Mouse (Mus musculus) hematopoietic stem cell, adult 5-6 weeks (primary cell): Measurements from ENCODE around the gene Nrm. TPM values are rescaled to one million over a fixed set of nuclear protein-coding genes. Genes with fewer than 3 reads are reported as not detected.

Experiments used
- ATAC-seq, 2 experiments: fragments of 125-278 bp in 1 of 2; replicated peaks in 1 of 2; 2 replicates each; pipeline ENCODE4 v1.8.0; 2016 to 2017; ENCODE audit warnings: inconsistent platforms in 2 of 2, mild to moderate bottlenecking in 2 of 2, moderate number of reproducible peaks in 2 of 2, low read depth in 1 of 2, moderate TSS enrichment in 1 of 2; ENCODE audit not compliant: low FRiP score in 2 of 2, poor library complexity in 2 of 2, severe bottlenecking in 2 of 2, insufficient read depth in 1 of 2, low TSS enrichment in 1 of 2
- total RNA-seq: library from RNA; stranded (forward); fragments of 172-1452, 232-1000 nt; gene quantifications from 2 replicates; pipeline ENCODE4 v1.2.3, GENCODE M21; 2017

Nrm gene
- 53.1 and 73.0 TPM in 2 replicates for total RNA-seq

GRCm38 (mm10) chr17:35861198-35861857 is at the start of gene Nrm:
Nrm (plus strand) TSS chr17:35861318.
- ATAC-seq, result peak; percentile 71 to 90

- ATAC-seq, result no peak
Measured at GRCm38 (mm10) chr17:35812307-35812706, 48.8 kb upstream of the Nrm start.

- ATAC-seq, result no peak
Measured at GRCm38 (mm10) chr17:35812736-35813135, 48.4 kb upstream of the Nrm start.

- ATAC-seq, result peak; percentile 80 to 84
Measured at GRCm38 (mm10) chr17:35813245-35813647, 47.9 kb upstream of the Nrm start.

DNA sequence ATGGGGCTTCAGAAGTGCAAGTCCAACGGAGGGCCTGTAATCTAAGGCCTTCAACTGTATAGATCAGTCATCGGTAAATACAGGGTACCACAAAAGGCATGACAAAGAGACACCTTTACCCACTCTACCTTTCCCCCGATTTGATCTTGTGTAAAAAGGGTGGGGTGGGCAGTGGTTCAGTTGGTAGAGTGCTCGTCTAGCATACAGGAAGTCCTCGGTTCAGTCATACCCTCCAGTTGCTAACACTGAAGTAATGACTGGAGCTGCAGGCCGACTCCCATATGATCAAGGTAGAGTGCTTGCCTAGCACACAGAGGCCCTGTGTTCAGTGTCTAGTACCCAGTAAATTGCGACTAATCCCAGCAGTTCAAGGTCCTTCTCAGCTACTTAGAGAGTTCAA is 47.5 kb upstream of the Nrm start:
- ATAC-seq, result peak; percentile 19 to 34; a peak in 2 of 4 replicates

GRCm38 (mm10) chr17:35814678-35815077 is 46.4 kb upstream of the Nrm start:
- ATAC-seq, result no peak

DNA sequence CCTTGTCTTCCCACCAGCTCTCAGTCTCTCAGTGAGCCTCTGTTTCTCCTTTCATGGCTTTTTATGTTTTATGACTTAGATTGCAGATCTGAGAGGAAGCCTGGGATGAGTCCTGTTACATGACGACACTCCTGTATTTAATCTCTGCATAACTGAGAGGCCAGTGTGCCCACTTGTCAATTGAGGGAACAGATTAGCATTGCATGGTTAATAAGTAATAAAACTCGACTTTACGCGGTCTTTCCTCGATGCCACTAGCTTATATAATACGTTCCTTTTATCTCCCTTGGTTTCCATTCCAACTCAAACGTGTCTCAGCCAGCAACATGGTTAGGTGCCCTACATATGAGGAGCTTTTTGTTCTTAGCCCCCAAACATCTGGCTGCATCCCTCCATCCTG is 45.3 kb upstream of the Nrm start:
- no peak for ATAC-seq

- no peak for ATAC-seq
Measured at GRCm38 (mm10) chr17:35816686-35817085, 44.4 kb upstream of the Nrm start.

DNA sequence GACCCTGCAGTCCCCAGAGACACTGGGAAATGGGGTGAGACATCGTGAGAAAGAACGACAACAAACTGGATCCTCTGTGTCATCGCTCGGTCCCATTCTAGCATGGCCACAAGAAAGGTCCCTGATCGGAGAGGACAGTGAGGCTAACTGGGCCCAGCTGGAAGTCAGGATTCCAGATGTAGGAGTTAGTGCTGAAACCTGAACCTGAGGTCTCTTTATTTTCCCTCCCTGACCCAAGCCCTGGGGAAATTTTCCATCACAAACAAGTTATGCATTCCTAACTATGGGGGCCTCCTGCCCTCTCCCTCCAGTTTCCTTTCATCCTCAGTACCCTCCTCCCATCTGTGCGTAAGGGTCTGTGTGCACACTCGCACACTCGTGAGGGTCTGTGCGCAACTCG is 43.9 kb upstream of the Nrm start:
- no peak for ATAC-seq

DNA sequence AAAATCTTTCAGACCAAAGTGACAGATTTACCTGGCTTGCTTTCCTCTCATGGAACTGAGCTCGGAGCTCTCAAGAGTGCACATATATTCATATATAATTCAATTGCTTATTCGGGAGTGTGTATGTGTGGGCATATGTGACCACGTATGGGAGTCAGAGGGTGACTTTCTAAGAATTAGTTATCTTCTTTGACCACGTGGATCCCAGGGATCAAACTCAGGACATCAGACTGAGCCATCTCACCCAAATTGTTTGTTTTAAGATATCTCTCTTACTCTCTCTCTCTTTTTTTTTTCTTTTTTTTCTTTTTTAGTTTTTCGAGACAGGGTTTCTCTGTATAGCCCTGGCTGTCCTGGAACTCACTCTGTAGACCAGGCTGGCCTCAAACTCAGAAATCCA is 41.0 kb upstream of the Nrm start:
- no peak for ATAC-seq

GRCm38 (mm10) chr17:35821439-35822430 is 39.4 kb upstream of the Nrm start, which contains the start of gene Ier3:
Ier3 (plus strand) TSS chr17:35821684.
- peak; percentile 44 to 52 for ATAC-seq

DNA sequence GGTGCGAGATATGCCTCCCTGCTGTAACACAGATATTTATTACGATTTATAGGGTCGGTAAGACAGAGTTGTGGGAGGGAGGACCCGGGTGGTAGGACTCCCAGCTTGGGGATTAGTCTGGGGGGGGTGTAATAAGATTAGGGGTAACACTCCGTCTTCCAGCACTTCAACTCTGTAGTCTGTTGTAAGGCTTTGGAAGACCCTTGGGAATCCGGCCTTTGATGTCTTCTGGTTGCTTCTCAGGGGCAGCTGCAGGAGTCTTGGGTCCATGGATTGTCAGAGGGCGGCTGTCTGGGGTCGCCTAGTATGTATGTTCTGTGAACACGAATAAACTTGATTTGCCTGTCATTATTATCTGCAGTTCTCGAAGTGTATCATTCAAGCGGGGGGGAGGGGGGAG is 38.6 kb upstream of the Nrm start:
- no peak for ATAC-seq

- peak; percentile 56 to 66 for ATAC-seq
Measured at GRCm38 (mm10) chr17:35822964-35823937, 37.9 kb upstream of the Nrm start, which contains the start of gene Flot1. Flot1 (plus strand) TSS chr17:35823230.

DNA sequence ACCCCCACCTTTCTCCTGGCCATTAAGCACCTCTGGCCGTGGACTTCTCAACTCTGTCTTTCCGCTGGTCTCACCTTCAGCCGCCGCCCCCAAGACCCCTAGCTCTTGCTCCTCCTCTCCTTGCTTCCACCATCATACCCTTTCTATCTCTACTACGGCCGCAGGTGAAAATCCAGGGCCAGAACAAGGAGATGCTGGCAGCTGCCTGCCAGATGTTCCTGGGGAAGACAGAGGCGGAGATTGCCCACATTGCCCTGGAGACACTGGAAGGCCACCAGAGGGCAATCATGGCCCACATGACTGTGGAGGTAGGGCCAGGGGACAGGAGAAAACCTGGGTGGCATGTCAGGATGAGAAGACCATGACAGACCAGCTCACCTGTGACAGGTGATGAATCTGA is 36.7 kb upstream of the Nrm start:
- no peak for ATAC-seq

- no peak for ATAC-seq
Measured at GRCm38 (mm10) chr17:35825109-35825850, 35.8 kb upstream of the Nrm start.

DNA sequence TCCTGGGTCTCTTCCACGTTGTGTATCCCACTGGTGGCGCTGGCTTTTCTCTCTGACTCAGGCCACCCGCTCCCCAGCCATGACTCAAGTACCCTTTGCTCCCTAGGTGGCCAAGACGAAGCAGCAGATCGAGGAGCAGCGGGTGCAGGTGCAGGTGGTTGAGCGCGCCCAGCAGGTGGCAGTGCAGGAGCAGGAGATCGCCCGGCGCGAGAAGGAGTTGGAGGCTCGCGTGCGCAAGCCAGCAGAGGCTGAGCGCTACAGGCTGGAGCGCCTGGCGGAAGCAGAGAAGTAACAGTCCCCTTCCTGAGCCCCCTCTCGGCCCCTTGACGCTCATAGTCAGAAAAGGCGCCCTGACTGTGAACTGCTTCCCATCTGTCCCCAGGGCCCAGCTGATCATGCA is 31.4 kb upstream of the Nrm start:
- peak; percentile 93 to 97 for ATAC-seq
